Mouse (Mus musculus) layer of hippocampus, adult 6 months (tissue): Measurements from ENCODE around the gene Caskin2. TPM values are rescaled to one million over a fixed set of nuclear protein-coding genes. Genes with fewer than 3 reads are reported as not detected.

Source experiments
- long read RNA-seq, 2 experiments: library from polyadenylated mRNA; unstranded; transcript quantifications; one replicate each; pipeline ENCODE4 v2.0.0; 2019 to 2020
- microRNA-seq: library from miRNA; unstranded; fragments of <30 nt; microRNA quantifications from one replicate; pipeline ENCODE4 v1.2.0, GENCODE M21; 2020
- polyA plus RNA-seq: library from polyadenylated mRNA; unstranded; fragments of <200 nt; fragmentation: Nextera tagmentation; gene quantifications from 2 replicates; pipeline ENCODE4 v1.2.3, GENCODE M21; 2021

Caskin2 gene
- polyA plus RNA-seq = 12.0 and 17.7 TPM in 2 replicates
- long read RNA-seq, experiment 1, partial matches to known transcripts = 1 of 2 reads
- long read RNA-seq, experiment 1, other reads (novel, unspliced or antisense) = 1 of 2 reads
- long read RNA-seq, experiment 2, full-length matches to known transcripts = 3 of 15 reads
- long read RNA-seq, experiment 2, partial matches to known transcripts = 11 of 15 reads
- long read RNA-seq, experiment 2, other reads (novel, unspliced or antisense) = 1 of 15 reads

GRCm38 (mm10) chr11:115813507-115814296, at the start of gene Caskin2:
Gene Caskin2 (minus strand): TSS chr11:115813639.

GRCm38 (mm10) chr11:115858354-115858753, 44.9 kb upstream of the Caskin2 start, which contains the start of gene Myo15b:
Gene Myo15b (plus strand): TSS chr11:115858406.

GRCm38 (mm10) chr11:115823774-115824740, 10.6 kb upstream of the Caskin2 start, which contains the start of gene Llgl2:
Gene Llgl2 (plus strand): TSS chr11:115824049.

GRCm38 (mm10) chr11:115814605-115815450, 1.4 kb upstream of the Caskin2 start, which contains the start of gene Tsen54:
Gene Tsen54 (plus strand): TSS chr11:115814724.

GRCm38 (mm10) chr11:115765103-115765606, 48.3 kb downstream of the Caskin2 start, which contains the start of gene Tmem94:
Gene Tmem94 (plus strand): TSS chr11:115765433.

Small RNA genes within 50 kb of the gene (microRNA-seq; reads per million reads assigned to microRNA genes)
- 1.5 reads per million for gene Mir5621

Other genes with a start within 250 kb of the Caskin2 start
- 24.6 and 24.9 TPM in 2 replicates for gene Nup85, start 249.2 kb downstream of the Caskin2 start, polyA plus RNA-seq
- gene Mrps7, start 209.7 kb downstream of the Caskin2 start, polyA plus RNA-seq = 61.1 and 62.2 TPM in 2 replicates
- gene Gga3, start 209.6 kb downstream of the Caskin2 start, polyA plus RNA-seq = 5.8 and 6.3 TPM in 2 replicates
- gene Mif4gd, start 200.7 kb downstream of the Caskin2 start, polyA plus RNA-seq = 25.6 and 28.9 TPM in 2 replicates
- gene Slc25a19, start 185.3 kb downstream of the Caskin2 start, polyA plus RNA-seq = 39.1 and 41.4 TPM in 2 replicates
- 18.7 and 19.3 TPM in 2 replicates for gene Grb2, start 105.0 kb downstream of the Caskin2 start, polyA plus RNA-seq
- gene Tmem94, start 48.2 kb downstream of the Caskin2 start, polyA plus RNA-seq = 23.9 and 25.3 TPM in 2 replicates
- 5.2 and 6.0 TPM in 2 replicates for gene Tsen54, start 1.1 kb upstream of the Caskin2 start, polyA plus RNA-seq
- 3.8 and 4.4 TPM in 2 replicates for gene Llgl2, start 10.4 kb upstream of the Caskin2 start, polyA plus RNA-seq
- 0.23 and 0.24 TPM in 2 replicates for gene Myo15b, start 44.8 kb upstream of the Caskin2 start, polyA plus RNA-seq
- gene Smim5, start 86.3 kb upstream of the Caskin2 start, polyA plus RNA-seq = 3.2 and 7.6 TPM in 2 replicates
- gene Smim6, start 98.4 kb upstream of the Caskin2 start, polyA plus RNA-seq = 0.15 TPM in 1 of 2 replicates, not detected in the other
- gene Sap30bp, start 119.6 kb upstream of the Caskin2 start, polyA plus RNA-seq = 32.7 and 36.5 TPM in 2 replicates
- 5.4 and 5.5 TPM in 2 replicates for gene Recql5, start 119.8 kb upstream of the Caskin2 start, polyA plus RNA-seq
- gene Itgb4, start 161.1 kb upstream of the Caskin2 start, polyA plus RNA-seq = 3.2 and 5.2 TPM in 2 replicates
- 24.3 and 24.9 TPM in 2 replicates for gene Galk1, start 199.1 kb upstream of the Caskin2 start, polyA plus RNA-seq
- 331 and 336 TPM in 2 replicates for gene H3f3b, start 214.3 kb upstream of the Caskin2 start, polyA plus RNA-seq
- 6.5 and 9.1 TPM in 2 replicates for gene Unk, start 216.7 kb upstream of the Caskin2 start, polyA plus RNA-seq